Mouse (Mus musculus) left cerebral cortex, adult 8-10 months (tissue): Measurements from ENCODE around the gene Mrgpre. TPM values are rescaled to one million over a fixed set of nuclear protein-coding genes. Genes with fewer than 3 reads are reported as not detected.
A peak's percentile ranks its signal among the peaks of the same experiment; 100 is the strongest.

Experiments used
- DNase-seq, 2 experiments: peaks; one replicate each; pipeline ENCODE4 v3.0.0; 2022; ENCODE audit warnings: low spot score in 2 of 2
- total RNA-seq, 4 experiments: library from RNA; stranded (reverse); gene quantifications; 2 replicates each; pipeline ENCODE4 v1.2.4; 2022

Mrgpre gene
- total RNA-seq, 4 experiments from 2014 or later: 7.0 to 8.4 (median 7.8) TPM

- no peak for DNase-seq
Measured at GRCm38 (mm10) chr7:143777375-143777774, 6.9 kb downstream of the Mrgpre start.

GRCm38 (mm10) chr7:143776137-143776536, 8.2 kb downstream of the Mrgpre start:
- DNase-seq: no peak

DNA sequence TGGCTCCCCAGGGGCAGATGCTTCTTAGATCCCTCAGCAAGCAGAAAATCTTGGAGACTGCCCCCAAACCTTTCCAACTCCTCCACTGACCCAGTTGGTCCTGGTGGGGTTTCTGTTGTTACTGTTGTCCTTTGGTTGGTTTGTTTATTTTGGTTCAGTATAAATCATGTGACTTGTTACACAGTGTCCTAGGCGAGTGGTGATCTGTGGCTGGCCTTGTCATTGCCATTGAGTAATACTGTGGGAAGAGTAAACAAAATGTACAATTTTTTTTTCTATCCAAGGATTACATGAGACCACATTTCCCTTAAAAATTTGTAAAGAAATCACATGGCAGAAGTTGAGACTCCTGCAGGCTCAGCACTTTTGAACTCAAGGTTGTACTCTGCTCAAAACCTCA, 14.8 kb downstream of the Mrgpre start:
- DNase-seq: no peak

GRCm38 (mm10) chr7:143768267-143768666, 16.0 kb downstream of the Mrgpre start:
- DNase-seq: no peak

GRCm38 (mm10) chr7:143766893-143767292, 17.4 kb downstream of the Mrgpre start, which contains the start of gene Mrgprg:
Gene Mrgprg, minus strand, starts transcription at chr7:143766993.
- DNase-seq: no peak

GRCm38 (mm10) chr7:143764876-143765530, 19.3 kb downstream of the Mrgpre start:
- DNase-seq: no peak

GRCm38 (mm10) chr7:143763794-143764193, 20.5 kb downstream of the Mrgpre start:
- no peak for DNase-seq

DNA sequence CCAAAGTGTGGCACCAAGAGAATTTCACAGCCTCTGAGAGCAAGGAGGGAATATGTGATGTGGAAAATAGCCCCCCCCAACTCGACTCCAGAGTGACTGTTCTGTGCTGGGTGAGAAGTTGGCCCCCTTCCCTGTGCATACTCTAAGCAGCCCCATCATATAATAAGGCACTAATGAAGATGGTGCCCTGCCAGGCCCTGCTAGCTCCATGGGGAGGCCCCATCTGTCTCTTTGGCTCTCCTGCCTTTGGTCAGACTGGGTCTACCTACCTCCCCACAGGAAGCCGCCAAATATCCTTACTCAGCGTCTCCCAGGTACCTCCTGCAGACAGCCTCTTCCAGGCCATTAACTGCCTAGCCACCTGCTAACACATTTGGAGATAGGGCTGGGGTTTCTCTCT, 25.3 kb downstream of the Mrgpre start:
- no peak for DNase-seq

- no peak for DNase-seq
Measured at GRCm38 (mm10) chr7:143757696-143758095, 26.6 kb downstream of the Mrgpre start.

- peak; percentile 32 to 65 for DNase-seq
Measured at GRCm38 (mm10) chr7:143757027-143757390, 27.3 kb downstream of the Mrgpre start.

- peak; percentile 25 to 61 for DNase-seq
Measured at GRCm38 (mm10) chr7:143756125-143757026, 27.9 kb downstream of the Mrgpre start, which contains the start of gene Osbpl5. Gene Osbpl5, minus strand, starts transcription at chr7:143756985.

GRCm38 (mm10) chr7:143755357-143756124, 28.8 kb downstream of the Mrgpre start:
- DNase-seq: no peak

- no peak for DNase-seq
Measured at GRCm38 (mm10) chr7:143753990-143754715, 30.1 kb downstream of the Mrgpre start.

GRCm38 (mm10) chr7:143752606-143753005, 31.7 kb downstream of the Mrgpre start:
- DNase-seq: no peak

DNA sequence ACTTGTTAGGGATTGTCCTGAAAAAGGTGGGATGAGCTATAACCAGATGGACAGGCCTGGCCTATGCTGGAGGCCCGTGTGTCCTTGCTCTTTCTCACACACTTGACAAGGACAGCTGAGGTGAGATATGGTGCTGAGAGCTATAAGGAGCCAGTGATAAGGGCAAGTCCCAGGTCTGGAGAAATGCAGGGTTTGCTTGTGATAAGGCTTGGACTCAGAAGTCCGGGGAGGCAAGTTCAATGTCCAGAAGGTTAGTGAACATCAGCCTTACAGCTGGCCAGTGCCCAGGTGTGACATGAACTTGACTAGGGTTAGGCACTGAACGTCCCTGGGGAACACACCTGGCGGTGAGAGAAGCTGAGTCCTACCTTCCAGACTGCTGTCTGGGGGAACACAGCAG, 32.2 kb downstream of the Mrgpre start:
- no peak for DNase-seq

GRCm38 (mm10) chr7:143751380-143751779, 32.9 kb downstream of the Mrgpre start:
- DNase-seq: no peak

DNA sequence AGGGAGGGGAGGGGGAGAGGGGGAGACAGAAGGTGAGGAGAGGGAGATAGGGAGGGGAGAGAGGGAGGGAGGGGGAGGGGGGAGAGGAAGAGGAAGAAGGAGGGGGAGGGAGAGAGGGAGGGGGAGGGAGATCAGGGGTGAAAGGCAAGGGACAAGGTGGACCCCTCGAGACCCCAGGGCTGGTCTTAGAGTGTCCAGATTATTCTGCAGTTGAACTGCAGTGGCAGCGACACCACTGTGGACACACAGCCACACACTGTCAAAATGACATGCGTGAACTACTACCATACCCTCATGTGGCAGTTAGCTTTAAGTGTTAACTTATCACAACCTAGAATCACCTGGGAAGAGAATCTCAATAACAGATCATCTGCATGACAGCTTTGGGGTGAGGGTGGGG, 35.3 kb downstream of the Mrgpre start:
- no peak for DNase-seq

DNA sequence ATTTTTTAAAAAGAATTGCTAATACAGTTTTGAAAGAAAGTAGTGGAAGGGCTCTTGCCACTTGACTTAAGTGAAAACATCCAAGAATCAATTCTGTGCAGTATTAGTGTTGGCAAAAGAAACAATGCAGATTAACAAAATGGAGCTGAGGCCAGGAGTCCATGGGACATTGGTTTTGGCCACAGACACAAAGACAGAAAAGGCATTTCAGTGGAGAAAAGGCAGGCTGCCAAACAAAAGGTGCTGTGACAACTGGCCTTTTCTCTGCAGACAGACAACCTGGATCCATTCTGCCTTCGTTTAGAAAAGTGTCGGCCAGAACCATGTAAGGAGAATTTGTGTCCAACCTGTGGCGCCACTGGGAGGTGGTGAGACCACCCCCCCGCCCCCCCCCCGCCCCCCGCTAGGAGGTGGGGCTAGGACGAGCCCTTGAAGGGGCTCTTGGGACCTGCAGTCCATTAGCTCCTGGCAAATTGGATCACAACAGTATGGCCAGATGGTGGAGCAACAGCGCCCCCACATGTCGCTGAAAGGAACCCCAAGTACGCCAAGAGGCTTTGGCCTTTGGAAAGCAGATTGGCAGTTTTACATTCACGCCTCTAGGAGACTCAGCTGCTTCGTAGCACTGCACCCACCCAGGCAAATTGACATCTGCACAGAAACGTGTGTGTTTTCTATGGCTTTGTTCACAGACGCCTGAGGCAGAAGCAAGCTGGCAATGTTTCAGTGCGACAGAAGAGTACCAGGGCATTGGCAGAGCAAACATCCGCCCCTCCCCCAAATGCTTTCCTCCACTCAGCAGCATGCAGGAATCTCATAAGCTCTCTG, 36.0 kb downstream of the Mrgpre start:
- DNase-seq: peak; percentile 78 to 87

GRCm38 (mm10) chr7:143740653-143741052, 43.6 kb downstream of the Mrgpre start:
- no peak for DNase-seq
